Mouse (Mus musculus): Measurements from ENCODE around the gene Tmem201. TPM values are rescaled to one million over a fixed set of nuclear protein-coding genes. Genes with fewer than 3 reads are reported as not detected.
A peak's percentile ranks its signal among the peaks of the same experiment; 100 is the strongest.

Gene Tmem201
- polyA plus RNA-seq, 1 experiment = 15.7 TPM

DNA sequence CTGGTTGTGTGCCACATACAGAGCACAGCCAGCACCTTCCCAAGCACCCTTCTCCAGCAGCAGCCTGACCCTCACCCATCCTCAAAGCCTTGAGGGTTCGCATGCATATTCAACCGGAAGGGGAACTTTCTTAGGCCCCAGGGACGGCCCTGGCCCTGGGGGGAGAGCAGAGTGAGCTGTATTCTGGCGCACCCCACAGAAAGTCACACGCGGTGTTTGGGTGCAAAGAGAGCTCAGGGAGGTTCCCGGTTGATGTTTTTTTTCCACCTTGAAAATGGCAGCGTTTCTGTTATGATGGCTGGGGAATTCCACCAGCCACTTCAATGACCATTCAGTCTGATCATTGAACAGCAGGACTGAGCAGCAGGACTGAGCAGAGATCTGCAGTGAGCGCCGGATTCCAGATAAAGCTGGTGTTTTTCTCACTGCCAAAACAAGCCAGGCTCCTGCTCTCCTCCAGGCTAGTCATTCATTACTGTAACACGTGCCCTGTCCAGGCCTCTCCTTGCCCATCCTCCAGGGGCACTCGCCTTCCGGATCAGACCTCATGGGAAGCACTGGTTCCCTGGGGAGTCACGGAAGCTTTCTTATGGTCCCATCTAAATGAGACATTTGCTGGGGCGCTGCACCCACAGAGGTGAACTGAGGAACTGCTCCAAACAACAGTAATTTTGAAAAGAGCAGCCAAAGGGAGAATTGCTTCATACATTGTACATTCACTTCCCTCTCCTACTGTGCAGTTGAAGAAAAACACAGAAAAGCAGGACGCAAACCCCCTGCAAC is 41.5 kb downstream of the Tmem201 start:
- no peaks in the 10 kb centered on the region for H3K36me3 ChIP-seq (ENCODE audit: control insufficient read depth, insufficient read depth, low read length)
- no peak for TF ChIP-seq CTCF (IDR thresholded peaks at IDR 0.05; ENCODE audit: control insufficient read depth, insufficient read depth, insufficient replicate concordance, low read depth, low read length)
- TF ChIP-seq POLR2A (IDR thresholded peaks at IDR 0.05; ENCODE audit: control insufficient read depth, low read depth, low read length) = no peak
- no peak overlapping the region for H3K27ac ChIP-seq (ENCODE audit: control insufficient read depth, insufficient read depth, low read depth, low read length)
- H3K27me3 ChIP-seq (ENCODE audit: control insufficient read depth, insufficient read depth, low read length) = no peaks in the 10 kb centered on the region
- peaks cover 16% of the 10 kb centered on the region for H3K4me1 ChIP-seq (ENCODE audit: control insufficient read depth, insufficient read depth, low read length)
- no peak overlapping the region for H3K4me3 ChIP-seq (ENCODE audit: control insufficient read depth, low read depth, low read length)

DNA sequence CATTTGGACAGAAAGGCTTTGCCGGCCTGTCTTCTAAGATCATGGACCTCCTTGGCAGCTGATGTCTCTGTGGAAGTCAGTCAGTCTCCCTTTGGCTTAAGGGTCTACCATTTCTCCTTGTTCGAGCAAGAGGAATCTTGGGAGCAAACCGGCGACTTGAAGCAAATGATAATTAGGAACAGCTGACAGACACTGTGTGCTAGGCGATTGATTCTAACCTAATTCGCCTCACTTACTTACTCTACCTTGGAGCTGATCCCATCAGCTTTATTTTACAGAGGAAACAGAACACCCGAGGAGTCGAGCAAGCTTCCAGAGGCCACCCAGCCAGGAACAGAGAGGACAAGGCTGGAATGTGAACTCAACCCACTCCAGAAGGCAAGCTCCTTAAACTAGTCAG is 46.5 kb downstream of the Tmem201 start:
- Histone ChIP-seq H3K36me3 (ENCODE audit: control insufficient read depth, insufficient read depth, low read length) (no peaks in the 10 kb centered on the region), H3K4me3 (ENCODE audit: control insufficient read depth, low read depth, low read length) (no peak overlapping the region), H3K4me1 (ENCODE audit: control insufficient read depth, insufficient read depth, low read length) (no peaks in the 10 kb centered on the region; the same call in 1 of the 2 replicates), H3K27ac (ENCODE audit: control insufficient read depth, insufficient read depth, low read depth, low read length) (peak overlapping the region; percentile 10), H3K27me3 (ENCODE audit: control insufficient read depth, insufficient read depth, low read length) (no peaks in the 10 kb centered on the region)
- no peak for TF ChIP-seq CTCF (IDR thresholded peaks at IDR 0.05; ENCODE audit: control insufficient read depth, insufficient read depth, insufficient replicate concordance, low read depth, low read length)
- no peak for TF ChIP-seq POLR2A (IDR thresholded peaks at IDR 0.05; ENCODE audit: control insufficient read depth, low read depth, low read length)

DNA sequence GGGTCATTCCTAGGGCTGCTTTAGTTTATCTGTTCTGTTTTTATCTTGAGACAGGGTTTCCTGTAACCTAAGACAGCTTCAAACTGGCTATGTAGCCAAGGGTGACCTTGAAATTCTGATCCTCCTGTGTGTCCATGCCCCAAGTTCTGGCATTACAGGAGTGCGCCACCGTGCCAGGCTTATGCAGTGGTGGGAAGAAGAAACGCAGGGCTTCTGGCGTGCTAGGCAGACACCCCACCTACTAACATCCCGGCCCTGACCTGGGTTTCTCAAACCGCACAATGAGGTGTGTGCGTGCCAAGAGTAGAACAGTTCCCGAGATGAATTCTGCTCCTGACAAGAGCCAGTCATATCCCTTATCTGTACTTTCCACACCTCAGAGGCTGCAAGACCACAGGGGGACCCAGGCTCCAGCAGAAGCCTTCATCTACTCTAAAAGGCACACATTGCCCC is 47.0 kb downstream of the Tmem201 start:
- no peaks in the 10 kb centered on the region for H3K4me1 ChIP-seq (ENCODE audit: control insufficient read depth, insufficient read depth, low read length)

DNA sequence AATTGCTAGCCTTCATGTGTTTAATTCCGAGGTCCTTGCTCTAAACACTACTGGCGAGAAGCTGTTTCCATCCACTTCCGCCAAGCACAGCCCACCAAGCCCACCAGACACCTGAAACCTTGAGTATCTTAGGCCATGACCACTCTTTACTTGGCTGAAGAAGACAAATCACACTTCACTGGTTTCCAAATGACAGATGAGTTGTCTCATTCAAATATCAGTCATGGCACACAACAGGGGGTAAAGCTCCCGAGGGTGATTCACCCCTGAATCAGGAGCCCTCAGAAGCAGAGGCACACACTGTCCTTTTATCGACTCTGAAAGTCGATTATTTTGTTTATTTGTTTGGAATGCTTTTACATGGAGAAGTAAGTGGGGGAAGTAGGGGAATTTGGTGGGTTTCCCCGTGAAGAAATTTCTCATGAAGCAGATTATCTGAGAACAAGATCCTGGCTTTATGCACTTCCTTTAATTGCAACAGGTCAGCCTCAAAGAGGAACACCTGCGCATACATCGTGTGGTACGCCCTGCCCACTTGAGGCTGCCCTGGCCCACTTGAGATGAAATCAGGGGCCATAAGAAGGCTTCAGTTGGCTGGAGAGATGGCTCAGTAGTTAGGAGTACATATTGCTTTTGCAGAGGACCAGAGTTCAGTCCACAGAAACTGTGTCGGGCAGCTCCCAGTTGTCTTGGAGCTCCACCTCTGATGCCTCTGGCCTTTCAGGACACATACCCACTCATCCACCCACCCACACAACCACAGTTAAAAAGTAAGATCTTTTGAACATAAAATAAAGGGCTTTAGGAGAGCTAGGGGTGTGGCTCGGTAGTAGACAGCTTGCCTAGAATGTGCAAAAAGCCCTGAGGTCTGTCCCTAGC is 47.8 kb downstream of the Tmem201 start:
- TF ChIP-seq CTCF (IDR thresholded peaks at IDR 0.05; ENCODE audit: control insufficient read depth, insufficient read depth, insufficient replicate concordance, low read depth, low read length) = no peak
- TF ChIP-seq POLR2A (IDR thresholded peaks at IDR 0.05; ENCODE audit: control insufficient read depth, low read depth, low read length) = no peak
- H3K36me3 ChIP-seq (ENCODE audit: control insufficient read depth, insufficient read depth, low read length) = no peaks in the 10 kb centered on the region
- no peaks in the 10 kb centered on the region for H3K4me1 ChIP-seq (ENCODE audit: control insufficient read depth, insufficient read depth, low read length)
- no peak overlapping the region for H3K27ac ChIP-seq (ENCODE audit: control insufficient read depth, insufficient read depth, low read depth, low read length)
- H3K27me3 ChIP-seq (ENCODE audit: control insufficient read depth, insufficient read depth, low read length) = no peaks in the 10 kb centered on the region
- no peak overlapping the region for H3K4me3 ChIP-seq (ENCODE audit: control insufficient read depth, low read depth, low read length)

More for the DNA sequence above, 47.0 kb downstream of the Tmem201 start:
- no peaks in the 10 kb centered on the region for H3K36me3 ChIP-seq (ENCODE audit: control insufficient read depth, insufficient read depth, low read length)
- H3K4me3 ChIP-seq (ENCODE audit: control insufficient read depth, low read depth, low read length) = no peak overlapping the region
- TF ChIP-seq CTCF (IDR thresholded peaks at IDR 0.05; ENCODE audit: control insufficient read depth, insufficient read depth, insufficient replicate concordance, low read depth, low read length) (no peak), POLR2A (IDR thresholded peaks at IDR 0.05; ENCODE audit: control insufficient read depth, low read depth, low read length) (no peak)
- H3K27me3 ChIP-seq (ENCODE audit: control insufficient read depth, insufficient read depth, low read length) = no peaks in the 10 kb centered on the region
- peak overlapping the region; percentile 10 for H3K27ac ChIP-seq (ENCODE audit: control insufficient read depth, insufficient read depth, low read depth, low read length)

DNA sequence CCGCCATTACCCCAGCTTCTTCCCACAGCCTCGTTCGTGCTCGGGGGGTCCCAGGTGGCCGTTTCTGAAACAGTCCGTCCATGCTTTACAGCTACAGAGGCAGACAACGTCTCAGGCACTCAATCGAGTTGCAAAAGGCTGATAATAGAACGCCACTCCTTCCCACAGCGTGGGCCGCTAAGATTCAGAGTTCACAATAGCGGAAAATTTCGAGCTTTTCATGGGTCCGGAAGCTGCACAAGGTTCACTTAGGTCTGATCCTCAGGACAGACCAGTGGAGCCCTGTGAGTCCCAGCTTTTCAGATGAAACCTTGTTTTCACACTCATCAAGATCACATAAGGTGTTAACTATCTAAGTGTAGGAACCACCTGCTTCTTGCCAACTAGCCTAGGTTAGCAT is 49.0 kb downstream of the Tmem201 start:
- Histone ChIP-seq H3K27me3 (ENCODE audit: control insufficient read depth, insufficient read depth, low read length) (no peaks in the 10 kb centered on the region), H3K36me3 (ENCODE audit: control insufficient read depth, insufficient read depth, low read length) (no peaks in the 10 kb centered on the region), H3K27ac (ENCODE audit: control insufficient read depth, insufficient read depth, low read depth, low read length) (no peak overlapping the region), H3K4me3 (ENCODE audit: control insufficient read depth, low read depth, low read length) (no peak overlapping the region), H3K4me1 (ENCODE audit: control insufficient read depth, insufficient read depth, low read length) (no peaks in the 10 kb centered on the region)
- TF ChIP-seq POLR2A (IDR thresholded peaks at IDR 0.05; ENCODE audit: control insufficient read depth, low read depth, low read length) (no peak), CTCF (IDR thresholded peaks at IDR 0.05; ENCODE audit: control insufficient read depth, insufficient read depth, insufficient replicate concordance, low read depth, low read length) (no peak)

DNA sequence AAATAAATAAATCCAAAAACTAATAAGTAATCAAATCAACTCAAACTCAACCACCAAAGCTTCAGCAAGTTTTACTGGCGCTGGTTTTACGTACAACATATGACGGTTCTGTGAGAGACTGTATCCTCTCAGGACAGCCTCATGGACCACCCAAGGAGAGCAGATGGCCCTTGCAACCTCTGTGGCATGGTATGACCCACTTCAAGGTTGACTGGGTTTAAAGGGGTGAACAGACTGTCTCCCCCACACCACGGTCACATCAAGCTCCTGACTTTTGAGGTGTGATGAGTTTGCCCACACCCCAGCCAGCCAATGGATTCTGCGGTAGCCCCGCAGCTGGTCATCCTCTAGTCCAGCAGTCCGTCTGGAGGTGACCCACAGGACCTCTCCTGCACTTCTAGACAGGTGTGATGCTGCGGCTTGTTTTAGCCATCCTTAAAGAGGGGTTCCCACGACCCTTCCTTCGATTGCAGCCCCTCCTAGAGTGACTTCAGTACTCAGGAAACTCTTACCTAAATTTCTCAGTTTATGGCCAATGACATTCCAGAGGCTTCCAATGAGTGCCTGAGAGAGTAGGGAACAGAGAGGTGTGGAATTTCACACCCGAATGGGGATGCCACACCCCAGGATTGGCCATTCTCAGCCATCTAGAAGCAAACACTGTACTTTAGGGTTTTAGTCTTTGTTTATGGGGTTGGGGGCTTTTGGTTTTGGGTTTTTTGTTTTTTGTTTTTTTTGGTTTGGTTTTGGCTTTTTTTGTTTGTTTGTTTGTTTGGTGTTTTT is 52.8 kb downstream of the Tmem201 start:
- Histone ChIP-seq H3K27me3 (ENCODE audit: control insufficient read depth, insufficient read depth, low read length) (no peaks in the 10 kb centered on the region), H3K4me3 (ENCODE audit: control insufficient read depth, low read depth, low read length) (no peak overlapping the region), H3K36me3 (ENCODE audit: control insufficient read depth, insufficient read depth, low read length) (no peaks in the 10 kb centered on the region), H3K27ac (ENCODE audit: control insufficient read depth, insufficient read depth, low read depth, low read length) (no peak overlapping the region), H3K4me1 (ENCODE audit: control insufficient read depth, insufficient read depth, low read length) (no peaks in the 10 kb centered on the region)
- TF ChIP-seq CTCF (IDR thresholded peaks at IDR 0.05; ENCODE audit: control insufficient read depth, insufficient read depth, insufficient replicate concordance, low read depth, low read length) = no peak
- TF ChIP-seq POLR2A (IDR thresholded peaks at IDR 0.05; ENCODE audit: control insufficient read depth, low read depth, low read length) = no peak
